Mouse (Mus musculus) brain, embryonic 14.5 days (tissue): ENCODE data around the gene Trim28.

Experiments used
- CTCF ChIP-seq: fragments of 200-500 bp; IDR thresholded peaks from 2 replicates; pipeline ENCODE4 v1.5.1; 2012; ENCODE audit warnings: inconsistent platforms, mild to moderate bottlenecking, moderate library complexity, borderline replicate concordance; ENCODE audit not compliant: insufficient read depth, insufficient read length; ENCODE audit errors: extremely low read depth
- POLR2A ChIP-seq: fragments of 200-500 bp; IDR thresholded peaks from 2 replicates; pipeline ENCODE4 v1.6.1; 2012; ENCODE audit warnings: mild to moderate bottlenecking, inconsistent platforms, borderline replicate concordance; ENCODE audit not compliant: poor library complexity, insufficient read depth, insufficient read length, severe bottlenecking; ENCODE audit errors: extremely low read depth

- TF ChIP-seq POLR2A, result no peak
- TF ChIP-seq CTCF, result no peak
Observed at GRCm38 (mm10) chr7:13010005-13010908, 11.3 kb downstream of the Trim28 start, which contains the start of gene Zbtb45.
